8 mouse cellular contexts compared by ENCODE assay signal in the genomic region with DNA sequence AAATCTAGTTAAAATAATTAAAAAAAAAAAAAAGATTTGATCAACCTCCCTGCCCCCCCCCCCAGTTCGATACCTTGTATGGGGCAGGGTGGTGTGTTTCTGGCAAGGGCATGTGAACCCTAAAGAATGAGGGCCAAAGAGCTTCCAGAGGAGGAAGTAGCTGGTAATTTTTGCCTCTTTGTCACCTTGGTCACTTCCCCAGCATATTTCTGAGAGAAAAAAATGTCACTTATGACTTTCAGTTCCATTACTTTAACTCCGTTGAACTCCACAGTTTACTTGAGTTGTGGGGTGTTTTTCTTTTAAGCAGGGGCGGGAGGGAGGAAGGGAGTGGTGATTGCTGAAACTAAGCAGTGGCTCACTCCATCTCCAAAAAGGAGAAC. TPM values are rescaled to one million over a fixed set of nuclear protein-coding genes. Genes with fewer than 3 reads are reported as not detected.
DNase-seq lines count a peak whose midpoint lies in the region; ATAC-seq and TF ChIP-seq lines count a peak whose summit lies in the region.

No protein-coding gene starts in this region.

- ATAC-seq in G1E (ENCODE audit: extremely low read depth, insufficient number of reproducible peaks, low FRiP score, poor library complexity, severe bottlenecking) = 0 out of 2 replicates have a peak, but pooled peaks have one; percentile 8
- ATAC-seq in forebrain, embryonic 12.5 days (ENCODE audit: low FRiP score) = no peak; the same call in 1 of the 2 replicates
- ATAC-seq in midbrain, embryonic 11.5 days (ENCODE audit: low FRiP score) = no peak; the same call in 1 of the 2 replicates

- H3K27me3 ChIP-seq in cerebellum, adult 2 months (ENCODE audit: control insufficient read depth, insufficient read depth, low read length) = no peaks in the 10 kb centered on the region
- H3K27me3 ChIP-seq in G1E (ENCODE audit: insufficient read depth, low read length) = no peaks in the 10 kb centered on the region
- no peaks in the 10 kb centered on the region for H3K27me3 ChIP-seq in forebrain, embryonic 12.5 days
- H3K27me3 ChIP-seq in midbrain, embryonic 11.5 days (ENCODE audit: control insufficient read depth, insufficient read depth, low read length) = no peaks in the 10 kb centered on the region

- peak overlapping the region; percentile 50 for H3K4me2 ChIP-seq in forebrain, embryonic 12.5 days
- H3K4me2 ChIP-seq in midbrain, embryonic 11.5 days = peak overlapping the region; percentile 45

- H3K4me1 ChIP-seq in cerebellum, adult 2 months (ENCODE audit: control insufficient read depth, insufficient read depth, low read length) = peaks cover 3% of the 10 kb centered on the region; the same call in 1 of the 2 replicates
- H3K4me1 ChIP-seq in G1E (ENCODE audit: insufficient read depth, low read depth, low read length) = peaks cover 6% of the 10 kb centered on the region
- no peaks in the 10 kb centered on the region; the same call in 1 of the 2 replicates for H3K4me1 ChIP-seq in forebrain, embryonic 12.5 days
- H3K4me1 ChIP-seq in midbrain, embryonic 11.5 days (ENCODE audit: control insufficient read depth, insufficient read depth, low read length) = peaks cover 2% of the 10 kb centered on the region

- intact Hi-C loops in left cerebral cortex, postnatal 4 days (cut with DNase I) = no loop called here

- H3K27ac ChIP-seq in cerebellum, adult 2 months (ENCODE audit: insufficient read depth, low read length) = peak overlapping the region; percentile 7; the same call in 1 of the 2 replicates
- peak overlapping the region; percentile 93 for H3K27ac ChIP-seq in forebrain, embryonic 12.5 days
- peak overlapping the region; percentile 87 for H3K27ac ChIP-seq in midbrain, embryonic 11.5 days (ENCODE audit: low read depth, low read length)

- DNase-seq in cerebellum, adult 2 months = no peak
- no peak for DNase-seq in cerebellum, postnatal 36 days
- peak; percentile 3 for DNase-seq in G1E (ENCODE audit: low spot score)
- DNase-seq in kidney, postnatal 10 days = peak; percentile 15
- DNase-seq in midbrain, embryonic 11.5 days (ENCODE audit: low spot score, missing footprints) = peak; percentile 83
- DNase-seq in cerebellum, adult 8-10 months = no peak
- no peak for DNase-seq in left cerebral cortex, postnatal 4 days

- no peak for TF ChIP-seq POLR2A in cerebellum, adult 2 months (IDR thresholded peaks at IDR 0.05; ENCODE audit: borderline replicate concordance, insufficient read depth, low read length)

- H3K9ac ChIP-seq in forebrain, embryonic 12.5 days = peak overlapping the region; percentile 53
- H3K9ac ChIP-seq in midbrain, embryonic 11.5 days (ENCODE audit: low read length) = peak overlapping the region; percentile 58

- WGBS in cerebellum, adult 2 months = 9% methylated on average over 3 of the region's 3 CpGs
- WGBS in forebrain, embryonic 12.5 days = 12% methylated on average over 3 of the region's 3 CpGs
- WGBS in midbrain, embryonic 11.5 days = 26% methylated on average over 3 of the region's 3 CpGs

- peaks cover 17% of the 10 kb centered on the region for H3K36me3 ChIP-seq in G1E (replicated peaks)
- H3K36me3 ChIP-seq in forebrain, embryonic 12.5 days (replicated peaks) = no peaks in the 10 kb centered on the region
- H3K36me3 ChIP-seq in midbrain, embryonic 11.5 days (ENCODE audit: control insufficient read depth, insufficient read depth, low read length) = no peaks in the 10 kb centered on the region

- H3K9me3 ChIP-seq in G1E (replicated peaks) = no peaks in the 10 kb centered on the region
- no peaks in the 10 kb centered on the region for H3K9me3 ChIP-seq in forebrain, embryonic 12.5 days
- H3K9me3 ChIP-seq in midbrain, embryonic 11.5 days (ENCODE audit: control insufficient read depth, low read length) = no peaks in the 10 kb centered on the region

- peak overlapping the region; percentile 98 for H3K4me3 ChIP-seq in cerebellum, adult 2 months (replicated peaks; ENCODE audit: insufficient read depth, low read depth, low read length)
- H3K4me3 ChIP-seq in G1E (ENCODE audit: low read depth, low read length) = peak overlapping the region; percentile 71
- H3K4me3 ChIP-seq in forebrain, embryonic 12.5 days (replicated peaks) = peak overlapping the region; percentile 45
- H3K4me3 ChIP-seq in midbrain, embryonic 11.5 days (ENCODE audit: low read depth, low read length) = peak overlapping the region; percentile 46

- TF ChIP-seq CTCF in cerebellum, adult 2 months (IDR thresholded peaks at IDR 0.05; ENCODE audit: borderline replicate concordance, insufficient read depth, low read depth, low read length) = no peak
- TF ChIP-seq CTCF in G1E (IDR thresholded peaks at IDR 0.05; ENCODE audit: low read depth, low read length) = no peak

RNA-seq across cellular contexts. Expression of a gene that starts 9.4 kb away (rescaled TPM):
- polyA plus RNA-seq in cerebellum, adult 2 months (2012; rRNA removed) = 46.3 and 48.0 TPM in 2 replicates
- total RNA-seq in G1E (2014; fragmentation: Nextera tagmentation) (65.0 and 70.0 TPM in 2 replicates), G1E (2017) (36.2 and 46.9 TPM in 2 replicates)
- polyA plus RNA-seq in G1E (2012) = 66.9 and 72.5 TPM in 2 replicates
- polyA plus RNA-seq in forebrain, embryonic 12.5 days (2016; fragmentation: Nextera tagmentation; extraction: Ambion mirVana) = 12.3 and 14.9 TPM in 2 replicates
- polyA plus RNA-seq in midbrain, embryonic 11.5 days (2014; fragmentation: Nextera tagmentation; extraction: Ambion mirVana) = 12.7 and 13.7 TPM in 2 replicates
- total RNA-seq in left cerebral cortex, postnatal 4 days (2021) = 10 to 100 TPM; 46.3 to 47.7 TPM

Comparison
In these comparisons a context has a peak if more than half of its experiments do, and no peak if none do; other contexts are left out.
1. DNase-seq: peak in G1E (single experiment), kidney, postnatal 10 days (single experiment) and midbrain, embryonic 11.5 days (single experiment); none in cerebellum, adult 2 months (0 of 2), cerebellum, postnatal 36 days (0 of 2), cerebellum, adult 8-10 months (single experiment) and left cerebral cortex, postnatal 4 days (single experiment).
2. H3K27ac ChIP-seq: peak in every context shown above with its lines; median percentile 93 in forebrain, embryonic 12.5 days; 87 in midbrain, embryonic 11.5 days; 7 in cerebellum, adult 2 months.
3. H3K4me3 ChIP-seq: peak in every context shown above with its lines; median percentile 98 in cerebellum, adult 2 months; 71 in G1E; 46 in midbrain, embryonic 11.5 days; 45 in forebrain, embryonic 12.5 days.